Mouse (Mus musculus) CH12.LX (cell line): ENCODE data around the gene Taz. TPM values are rescaled to one million over a fixed set of nuclear protein-coding genes. Genes with fewer than 3 reads are reported as not detected.

ENCODE experiments used
- DNase-seq: peaks from one replicate; pipeline ENCODE4 v3.0.0-alpha.2; 2013; ENCODE audit errors: extremely low read depth
- H3K27ac ChIP-seq: 2 replicates; pipeline ENCODE4 v1.5.1; 2012; ENCODE audit warnings: low read depth, mild to moderate bottlenecking, control low read depth, moderate library complexity; ENCODE audit not compliant: insufficient read depth
- H3K27me3 ChIP-seq: replicated peaks from 2 replicates; pipeline ENCODE3; 2012; ENCODE audit warnings: inconsistent platforms
- H3K36me3 ChIP-seq, 2 experiments: replicated peaks in 1 of 2; 2 replicates each; pipeline versions ENCODE3 to v1.6.1; 2012; ENCODE audit warnings: inconsistent platforms in 1 of 2, low read length in 1 of 2, mild to moderate bottlenecking in 1 of 2, mixed read lengths in 1 of 2, moderate library complexity in 1 of 2; ENCODE audit not compliant: control insufficient read depth in 1 of 2, insufficient read depth in 1 of 2
- H3K4me1 ChIP-seq, 2 experiments: 2 replicates each; pipeline ENCODE4 v1.6.1; 2012; ENCODE audit warnings: inconsistent platforms in 1 of 2, moderate library complexity in 1 of 2; ENCODE audit not compliant: insufficient read depth in 2 of 2, control insufficient read depth in 1 of 2
- H3K4me2 ChIP-seq: 2 replicates; pipeline ENCODE4 v1.6.1; 2012; ENCODE audit warnings: low read depth, mild to moderate bottlenecking, control low read depth; ENCODE audit not compliant: poor library complexity, insufficient read depth, severe bottlenecking
- H3K4me3 ChIP-seq, 3 experiments: fragments of 150-350 bp in 1 of 3; sonication (generic) in 1 of 3; replicated peaks in 1 of 3; 2 replicates each; pipeline versions ENCODE3 to v1.5.1; 2011 to 2012; ENCODE audit warnings: low read depth in 2 of 3, low read length in 2 of 3, mild to moderate bottlenecking in 2 of 3, moderate library complexity in 2 of 3, control low read depth in 1 of 3, improper control_type of control experiment in 1 of 3, inconsistent platforms in 1 of 3, mixed read lengths in 1 of 3; ENCODE audit not compliant: poor library complexity in 1 of 3
- H3K79me2 ChIP-seq: replicated peaks from 2 replicates; pipeline ENCODE4 v1.6.1; 2012; ENCODE audit warnings: mild to moderate bottlenecking, moderate library complexity; ENCODE audit not compliant: control insufficient read depth, poor library complexity, insufficient read depth, severe bottlenecking; ENCODE audit errors: extremely low read depth
- H3K9ac ChIP-seq: 2 replicates; pipeline ENCODE4 v1.6.1; 2012; ENCODE audit warnings: low read depth, mild to moderate bottlenecking, control low read depth, moderate library complexity; ENCODE audit not compliant: insufficient read depth
- H3K9me3 ChIP-seq: replicated peaks from 2 replicates; pipeline ENCODE3; 2012; ENCODE audit warnings: low read length, inconsistent platforms, mixed read lengths
- BHLHE40 ChIP-seq: IDR thresholded peaks from 2 replicates; pipeline ENCODE4 v1.6.1; 2011; ENCODE audit warnings: mild to moderate bottlenecking, low read depth, low read length, improper control_type of control experiment
- CHD2 ChIP-seq: IDR thresholded peaks from 2 replicates; pipeline ENCODE4 v1.6.1; 2011; ENCODE audit warnings: low read length, improper control_type of control experiment
- CTCF ChIP-seq, 2 experiments: IDR thresholded peaks in 1 of 2; conservative IDR thresholded peaks in 1 of 2; 2 replicates each; pipeline ENCODE4 v1.5.1; 2011 to 2012; ENCODE audit warnings: low read depth in 2 of 2, low read length in 2 of 2, improper control_type of control experiment in 1 of 2, inconsistent platforms in 1 of 2, mild to moderate bottlenecking in 1 of 2, moderate library complexity in 1 of 2
- ELF1 ChIP-seq: IDR thresholded peaks from 2 replicates; pipeline ENCODE4 v1.6.1; 2014; ENCODE audit warnings: low read depth, mild to moderate bottlenecking, inconsistent platforms, low read length, improper control_type of control experiment
- EP300 ChIP-seq: IDR thresholded peaks from 2 replicates; pipeline ENCODE4 v1.6.1; 2011; ENCODE audit warnings: low read length, improper control_type of control experiment
- GABPA ChIP-seq: IDR thresholded peaks from 2 replicates; pipeline ENCODE4 v1.6.1; 2012; ENCODE audit warnings: low read depth, low read length, improper control_type of control experiment, inconsistent platforms; ENCODE audit not compliant: insufficient replicate concordance
- HCFC1 ChIP-seq: IDR thresholded peaks from 2 replicates; pipeline ENCODE4 v1.6.1; 2012; ENCODE audit warnings: low read depth, mild to moderate bottlenecking, inconsistent platforms, low read length, improper control_type of control experiment
- JUN ChIP-seq: IDR thresholded peaks from 2 replicates; pipeline ENCODE4 v1.6.1; 2011; ENCODE audit warnings: low read depth, mild to moderate bottlenecking, low read length, improper control_type of control experiment, moderate library complexity; ENCODE audit not compliant: insufficient read depth
- MAFK ChIP-seq: IDR thresholded peaks from 2 replicates; pipeline ENCODE4 v1.6.1; 2011; ENCODE audit warnings: low read length, improper control_type of control experiment; ENCODE audit not compliant: insufficient replicate concordance
- MAX ChIP-seq: IDR thresholded peaks from 2 replicates; pipeline ENCODE4 v1.6.1; 2011; ENCODE audit warnings: low read length, improper control_type of control experiment
- MAZ ChIP-seq: IDR thresholded peaks from 2 replicates; pipeline ENCODE4 v1.6.1; 2012; ENCODE audit warnings: low read depth, mild to moderate bottlenecking, inconsistent platforms, low read length, improper control_type of control experiment, moderate library complexity
- MEF2A ChIP-seq: IDR thresholded peaks from 2 replicates; pipeline ENCODE4 v1.6.1; 2014; ENCODE audit warnings: low read depth, mild to moderate bottlenecking, inconsistent platforms, low read length, improper control_type of control experiment, borderline replicate concordance
- MXI1 ChIP-seq: IDR thresholded peaks from 2 replicates; pipeline ENCODE4 v1.6.1; 2011; ENCODE audit warnings: mild to moderate bottlenecking, low read depth, low read length, improper control_type of control experiment
- MYC ChIP-seq: IDR thresholded peaks from 2 replicates; pipeline ENCODE4 v1.6.1; 2011; ENCODE audit warnings: low read depth, mild to moderate bottlenecking, improper control_type of control experiment, low read length
- NRF1 ChIP-seq: IDR thresholded peaks from 2 replicates; pipeline ENCODE4 v1.6.1; 2014; ENCODE audit warnings: low read depth, mild to moderate bottlenecking, inconsistent platforms, low read length, improper control_type of control experiment, moderate library complexity
- PAX5 ChIP-seq: IDR thresholded peaks from 2 replicates; pipeline ENCODE4 v1.6.1; 2012; ENCODE audit warnings: low read length, inconsistent platforms, mixed read lengths
- RAD21 ChIP-seq: IDR thresholded peaks from 2 replicates; pipeline ENCODE4 v1.6.1; 2011; ENCODE audit warnings: low read depth, mild to moderate bottlenecking, low read length, improper control_type of control experiment, moderate library complexity
- SMC3 ChIP-seq: IDR thresholded peaks from 2 replicates; pipeline ENCODE4 v1.6.1; 2011; ENCODE audit warnings: low read depth, low read length, improper control_type of control experiment
- TBP ChIP-seq: conservative IDR thresholded peaks from 2 replicates; pipeline ENCODE4 v1.6.1; 2011; ENCODE audit warnings: low read depth, low read length, improper control_type of control experiment
- TCF12 ChIP-seq: IDR thresholded peaks from 2 replicates; pipeline ENCODE4 v1.6.1; 2014; ENCODE audit warnings: low read depth, mild to moderate bottlenecking, inconsistent platforms, low read length, improper control_type of control experiment
- USF2 ChIP-seq: conservative IDR thresholded peaks from 2 replicates; pipeline ENCODE4 v1.6.1; 2011; ENCODE audit warnings: low read depth, low read length, improper control_type of control experiment
- ZNF384 ChIP-seq: IDR thresholded peaks from 2 replicates; pipeline ENCODE4 v1.6.1; 2012; ENCODE audit warnings: low read depth, low read length, improper control_type of control experiment, inconsistent platforms
- dilution Hi-C: fragments of 300-500 bp; cut with MboI; formaldehyde crosslinking; loops from 2 replicates; pipeline ENCODE4 v1.14.3; 2020; ENCODE audit warnings: low sequenced_read_pairs; ENCODE audit not compliant: extremely low pct_unique_long_range_greater_than_20kb, extremely low pct_ligation_motif_present
- in situ Hi-C: fragments of 300-500 bp; cut with MboI; formaldehyde crosslinking; loops from 3 replicates; pipeline ENCODE4 v1.14.3; 2019; ENCODE audit warnings: low sequenced_read_pairs, low pct_ligation_motif_present, low pct_unique_long_range_greater_than_20kb, mixed read lengths
- polyA plus RNA-seq: library from polyadenylated mRNA; unstranded; fragments of >175 nt; gene quantifications from 2 replicates; pipeline ENCODE4 v1.2.1, GENCODE M21; 2012; ENCODE audit warnings: low read depth; ENCODE audit not compliant: insufficient read length
- total RNA-seq, 2 experiments: library from RNA; depleted of rRNA; stranded (reverse); fragments of 300-350 nt in 1 of 2; fragments of >200 nt in 1 of 2; gene quantifications; 2 replicates each; pipeline ENCODE4 v1.2.3; 2012 to 2014

The Taz gene
- total and polyA plus RNA-seq, 3 experiments: 25.6 to 40.4 (median 29.2) TPM

GRCm38 (mm10) chrX:74296538-74297448 lies 15.1 kb downstream of the Taz start, which contains the start of gene Atp6ap1 (continued):
- TF ChIP-seq NRF1: peak; percentile 76
- TF ChIP-seq JUN: no peak
- no peak for TF ChIP-seq SMC3
- no peak for TF ChIP-seq ZNF384
- TF ChIP-seq TBP: 0 out of 2 replicates have a peak, but pooled peaks have one; percentile 39
- TF ChIP-seq GABPA: no peak
- no peak for TF ChIP-seq EP300
- no peak; the same call in 1 of the 2 replicates for TF ChIP-seq ELF1
- no peak for TF ChIP-seq PAX5
- no peak for TF ChIP-seq MYC
- peak; percentile 52; the same call in 1 of the 2 replicates for TF ChIP-seq HCFC1
- no peak for TF ChIP-seq USF2
- no peak for TF ChIP-seq CTCF (conservative IDR thresholded peaks at IDR 0.05 in 1 of 2, IDR thresholded peaks at IDR 0.05 in 1 of 2; ENCODE audit: low read depth in 2 of 2, low read length in 2 of 2)
- TF ChIP-seq MAX: no peak
- peak; percentile 77 for TF ChIP-seq CHD2
- TF ChIP-seq TCF12: peak; percentile 64
- no peak for TF ChIP-seq RAD21
- TF ChIP-seq MEF2A: no peak; the same call in 1 of the 2 replicates
- TF ChIP-seq MXI1: peak; percentile 72; the same call in 1 of the 2 replicates
- no peak for TF ChIP-seq BHLHE40
- 0 out of 2 replicates have a peak, but pooled peaks have one; percentile 5 for TF ChIP-seq MAZ
- TF ChIP-seq, all 38 proteins: peak for 15

DNA sequence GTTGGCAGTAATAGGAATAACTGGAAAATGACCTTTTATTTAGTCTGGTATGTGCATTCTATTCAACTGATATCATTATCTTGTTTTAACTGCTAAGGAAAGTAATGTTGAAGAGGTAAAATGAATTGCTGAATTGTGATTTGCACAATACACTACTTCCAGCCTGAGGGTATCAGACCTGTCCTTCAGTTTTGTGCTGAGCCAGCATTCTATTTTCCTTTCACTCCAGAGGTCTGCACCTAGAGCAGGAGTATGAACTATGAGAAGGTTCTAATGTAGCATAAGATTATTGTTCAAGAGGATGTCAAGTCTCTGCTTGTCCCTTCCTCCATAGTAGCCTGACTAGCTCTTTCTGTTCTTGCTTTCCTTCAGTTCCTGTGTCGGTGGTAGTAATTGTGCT lies 16.6 kb downstream of the Taz start:
- Histone ChIP-seq H3K9me3 (no peaks in the 10 kb centered on the region), H3K36me3 (peaks cover 36 to 42% of the 10 kb centered on the region in 2 experiments), H3K27me3 (no peaks in the 10 kb centered on the region), H3K79me2 (no peaks in the 10 kb centered on the region; the same call in 1 of the 2 replicates)
- TF ChIP-seq MAFK: peak; percentile 61; the same call in 1 of the 2 replicates
- no peak for TF ChIP-seq EP300
- TF ChIP-seq, all 38 proteins: peak for 1
- Histone ChIP-seq H3K27ac (no peak overlapping the region), H3K9ac (no peak overlapping the region), H3K4me1 (peaks cover 0 to 27% of the 10 kb centered on the region in 2 experiments; a peak in 2 of 4 replicates), H3K4me2 (no peak overlapping the region; the same call in 1 of the 2 replicates), H3K4me3 (no peak overlapping the region)
- DNase-seq: no peak
- dilution Hi-C loops (no loop called here), in situ Hi-C loops (no loop called here)
